Mouse (Mus musculus) heart, embryonic 11.5 days (tissue): ENCODE results near the gene 4931400O07Rik. TPM values are rescaled to one million over a fixed set of nuclear protein-coding genes. Genes with fewer than 3 reads are reported as not detected.

Experiments
- ATAC-seq: fragments of 200-750 bp; cut with Nextera tagmentation; replicated peaks from 2 replicates; pipeline ENCODE4 v1.8.0; 2017; ENCODE audit warnings: moderate library complexity; ENCODE audit not compliant: insufficient number of reproducible peaks, low FRiP score, low TSS enrichment
- H3K27ac ChIP-seq: fragments of 300-500 bp; sonication (generic); 2 replicates; pipeline ENCODE4 v1.5.1; 2014; ENCODE audit warnings: mild to moderate bottlenecking, low read depth, low read length
- H3K27me3 ChIP-seq: fragments of 300-500 bp; sonication (generic); 2 replicates; pipeline ENCODE4 v1.6.1; 2014; ENCODE audit warnings: mild to moderate bottlenecking, low read length, mixed read lengths; ENCODE audit not compliant: control insufficient read depth, insufficient read depth
- H3K36me3 ChIP-seq: fragments of 300-500 bp; sonication (generic); 2 replicates; pipeline ENCODE4 v1.6.1; 2014; ENCODE audit warnings: mild to moderate bottlenecking, low read length, moderate library complexity, mixed read lengths; ENCODE audit not compliant: control insufficient read depth, insufficient read depth
- H3K4me1 ChIP-seq: fragments of 300-500 bp; sonication (generic); 2 replicates; pipeline ENCODE4 v1.6.1; 2014; ENCODE audit warnings: low read length; ENCODE audit not compliant: control insufficient read depth, insufficient read depth
- H3K4me2 ChIP-seq: fragments of 300-500 bp; sonication (generic); 2 replicates; pipeline ENCODE4 v1.6.1; 2014; ENCODE audit warnings: mild to moderate bottlenecking, moderate library complexity
- H3K4me3 ChIP-seq: fragments of 300-500 bp; sonication (generic); 2 replicates; pipeline ENCODE4 v1.5.1; 2014; ENCODE audit warnings: low read depth, low read length
- H3K9ac ChIP-seq: fragments of 300-500 bp; sonication (generic); 2 replicates; pipeline ENCODE4 v1.6.1; 2014; ENCODE audit warnings: mild to moderate bottlenecking, low read depth, low read length, moderate library complexity
- H3K9me3 ChIP-seq: fragments of 300-500 bp; sonication (generic); replicated peaks from 2 replicates; pipeline ENCODE4 v1.6.1; 2016; ENCODE audit warnings: low read length; ENCODE audit not compliant: control insufficient read depth
- WGBS: fragments of 180-500 bp; shearing (Covaris S2); extraction: QIAGEN DNeasy Blood & Tissue Kit; methylation state at CpG from one replicate; pipeline ENCODE4 v1.1.7; 2014; ENCODE audit not compliant: insufficient replicate concordance; 5-methylcytosine and 5-hydroxymethylcytosine counted together
- polyA plus RNA-seq: library from polyadenylated mRNA; unstranded; fragments of >200 nt; fragmentation: Nextera tagmentation; extraction: Ambion mirVana; gene quantifications from 2 replicates; pipeline ENCODE4 v1.2.1, GENCODE M21; 2014

The 4931400O07Rik gene
- polyA plus RNA-seq = not detected in 2 replicates

DNA sequence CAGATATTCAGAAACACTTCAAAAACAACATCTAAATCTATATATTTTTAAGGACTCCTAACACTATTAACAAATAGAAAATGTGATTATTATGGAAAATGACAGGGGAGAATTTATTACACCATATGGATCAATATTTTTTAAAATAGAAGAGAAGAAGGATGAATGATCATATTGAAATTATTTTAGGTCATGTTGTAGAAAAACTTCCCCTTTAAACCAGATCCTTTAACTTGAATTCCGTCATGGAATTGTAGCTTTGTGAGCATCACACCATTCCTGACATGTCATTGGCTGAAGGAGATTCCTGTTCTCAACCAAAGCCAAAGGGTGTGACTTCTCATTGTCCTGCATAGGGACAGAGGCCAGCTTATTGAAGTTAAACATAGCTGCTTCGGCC, at the start of gene 4931400O07Rik:
4931400O07Rik (plus strand) TSS at position 301 of the 400 bp plus-strand sequence.
- Histone ChIP-seq H3K4me2 (no peak within 1 kb of the TSS), H3K27me3 (no peaks in the 10 kb centered on the region), H3K9ac (no peak within 1 kb of the TSS), H3K36me3 (no peaks in the 10 kb centered on the region), H3K27ac (no peak within 1 kb of the TSS), H3K4me3 (no peak within 1 kb of the TSS), H3K4me1 (no peaks in the 10 kb centered on the region), H3K9me3 (no peaks in the 10 kb centered on the region)
- no peak for ATAC-seq
- 75% methylated on average over 2 of the region's 2 CpGs for WGBS

Other genes with a start within 250 kb of the 4931400O07Rik start
- 0.13 and 0.14 TPM in 2 replicates for gene 4933402E13Rik, start 184.5 kb upstream of the 4931400O07Rik start, polyA plus RNA-seq